Mouse (Mus musculus) urinary bladder, postnatal 4 days (tissue): ENCODE results near the gene Cpeb4.
"Not testable (repeated sequence)": the region's sequence is repeated elsewhere in the genome, so short reads cannot be mapped to it uniquely, and the experiment has no call there.

Experiments
- DNase-seq, 2 experiments: peaks; one replicate each; pipeline ENCODE4 v3.0.0; 2021 to 2022; ENCODE audit warnings: low spot score in 2 of 2

Cpeb4 gene

DNA sequence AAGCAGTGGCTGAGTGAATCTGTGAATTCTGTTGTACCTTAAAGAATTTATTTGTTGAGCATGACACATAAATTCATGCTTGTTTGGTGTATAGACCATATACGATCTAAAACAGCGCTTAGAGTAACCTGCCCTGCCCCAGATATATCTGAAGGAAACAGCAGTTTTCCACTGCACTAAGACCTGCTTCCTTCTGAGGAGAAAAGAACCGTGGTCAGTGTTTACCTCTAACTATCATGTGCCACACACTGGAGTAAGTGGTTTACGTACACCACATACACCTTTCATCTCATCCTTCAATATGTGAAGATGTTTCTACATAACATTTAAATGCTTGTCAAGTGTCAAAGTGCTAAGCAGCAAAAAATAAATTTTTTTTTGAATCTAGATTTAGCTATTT lies 102.1 kb downstream of the Cpeb4 start:
- no peak for DNase-seq

DNA sequence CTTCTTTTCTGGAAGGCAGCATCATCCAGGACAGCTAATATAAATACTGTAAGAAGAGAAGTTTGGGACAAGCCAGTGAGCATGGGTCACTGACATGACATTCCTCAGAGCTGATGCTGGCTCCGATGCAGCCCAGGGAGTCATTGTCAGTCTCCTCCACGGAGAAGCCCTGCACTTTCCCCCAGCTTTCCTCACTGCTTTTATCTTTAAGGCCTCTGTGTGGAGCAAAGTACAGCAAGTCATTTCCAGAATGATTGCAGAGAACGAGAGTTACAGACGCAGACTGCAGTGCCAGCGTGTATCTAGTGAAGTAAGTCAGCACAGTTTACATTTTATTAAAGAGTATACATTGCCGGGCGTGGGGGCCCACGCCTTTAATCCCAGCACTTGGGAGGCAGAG lies 102.8 kb downstream of the Cpeb4 start:
- DNase-seq: no peak

DNA sequence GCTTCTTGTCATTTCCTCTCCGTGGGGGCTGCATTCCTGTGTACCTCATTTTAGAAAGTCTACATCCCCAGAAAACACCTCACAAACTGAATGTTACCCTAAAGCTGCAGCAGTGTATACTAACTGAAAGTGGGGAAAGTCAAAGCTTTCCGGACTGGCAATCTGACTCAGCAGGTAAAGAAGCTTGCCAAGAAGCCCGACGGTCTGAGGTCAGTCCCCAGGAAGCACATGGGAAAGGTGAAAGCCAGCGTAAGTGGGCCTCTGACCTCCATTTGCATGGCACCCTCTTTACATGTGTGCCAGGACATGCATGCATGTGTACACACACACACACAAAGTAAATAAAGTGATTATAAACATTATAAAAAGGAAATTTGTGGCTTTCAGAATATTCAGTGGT lies 103.7 kb downstream of the Cpeb4 start:
- DNase-seq: no peak

DNA sequence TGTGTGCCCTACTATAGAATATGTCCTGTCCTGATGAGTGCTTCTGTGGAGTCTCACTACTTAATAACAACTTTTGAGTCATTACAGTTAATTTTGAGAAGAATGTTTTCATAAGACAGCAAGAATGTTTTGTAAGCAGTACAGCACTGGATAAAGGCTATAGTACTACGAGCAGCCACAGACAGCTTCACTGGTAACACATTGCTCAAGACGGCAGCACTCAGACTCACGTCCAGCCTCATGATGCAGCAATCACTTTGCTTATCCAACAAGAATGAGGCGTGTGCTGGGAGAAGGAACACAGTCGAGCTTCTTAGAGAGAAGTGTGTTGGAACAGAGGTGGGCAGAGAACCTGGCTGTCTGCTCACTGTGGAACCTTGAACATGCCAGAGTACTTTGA lies 104.1 kb downstream of the Cpeb4 start:
- DNase-seq: no peak

DNA sequence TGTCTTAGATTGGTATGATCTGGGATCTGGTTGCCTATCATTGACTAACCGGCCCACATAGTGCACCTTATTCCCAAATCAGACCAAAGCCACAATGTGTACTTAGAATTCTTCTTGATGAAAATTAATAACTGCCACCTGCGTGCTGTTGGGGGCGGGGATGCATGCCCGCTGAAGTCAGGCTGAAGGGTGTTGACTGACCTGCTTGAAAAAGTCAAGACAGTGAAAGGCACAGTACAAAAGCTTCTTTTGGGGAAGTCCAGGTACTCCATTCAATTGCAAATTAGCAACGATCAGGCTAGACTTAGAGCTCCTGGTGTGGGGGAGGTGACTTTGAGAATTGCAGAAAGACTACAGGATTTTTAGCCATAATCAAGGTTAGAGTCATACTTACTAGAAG lies 108.1 kb downstream of the Cpeb4 start:
- DNase-seq: not testable (repeated sequence)

DNA sequence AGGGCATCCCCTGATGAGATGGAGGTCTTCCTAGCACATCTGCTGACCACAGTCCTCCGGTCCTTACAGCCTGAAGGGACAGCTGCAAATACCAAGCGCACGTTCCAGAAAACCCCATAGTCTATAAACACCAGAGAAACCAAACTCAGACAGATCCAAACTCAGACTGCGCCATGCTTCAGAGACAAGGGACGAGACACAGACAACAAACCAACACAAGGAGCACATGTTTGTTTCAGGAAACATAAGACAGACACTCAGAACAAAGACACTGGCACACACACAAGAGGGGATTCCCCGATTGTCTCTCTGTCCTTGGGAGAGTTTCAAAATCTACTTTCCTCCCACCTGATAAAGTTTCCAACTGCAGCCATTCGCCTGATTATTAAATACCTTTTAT lies 109.8 kb downstream of the Cpeb4 start:
- no peak for DNase-seq

DNA sequence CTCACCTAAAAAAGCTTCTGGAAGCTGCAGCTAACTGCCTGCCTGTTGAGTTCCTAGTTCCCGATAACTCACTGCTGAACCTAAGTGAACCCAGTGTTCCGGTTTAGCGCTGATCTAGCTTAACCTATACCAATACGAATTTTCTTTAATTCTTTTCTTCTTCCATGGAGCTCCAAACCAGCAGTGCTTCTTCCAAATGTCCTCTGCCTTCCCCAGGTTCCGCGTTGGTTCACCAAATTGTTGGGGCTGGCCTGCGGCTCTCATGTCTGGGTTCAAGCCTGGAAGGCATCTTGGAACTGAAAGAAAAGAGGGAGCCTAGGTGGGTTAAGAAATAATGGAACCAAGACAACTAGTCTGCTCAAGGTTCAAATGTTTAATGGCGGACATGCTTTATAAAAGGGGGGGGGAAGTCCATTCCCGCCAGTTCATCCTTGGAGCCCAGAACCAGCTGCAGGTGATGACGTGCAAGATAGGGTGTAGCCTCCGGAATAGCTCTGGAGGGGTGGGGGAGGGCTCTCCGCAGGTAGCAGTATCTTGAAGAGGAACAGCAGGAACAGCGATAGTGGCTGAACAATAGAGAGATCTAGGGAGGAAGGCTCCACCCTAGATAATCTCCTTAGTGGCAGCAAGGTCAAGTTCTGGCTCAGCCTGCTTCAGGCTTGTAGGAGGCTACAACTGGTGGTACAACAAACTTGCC lies 110.4 kb downstream of the Cpeb4 start:
- not testable (repeated sequence) for DNase-seq

DNA sequence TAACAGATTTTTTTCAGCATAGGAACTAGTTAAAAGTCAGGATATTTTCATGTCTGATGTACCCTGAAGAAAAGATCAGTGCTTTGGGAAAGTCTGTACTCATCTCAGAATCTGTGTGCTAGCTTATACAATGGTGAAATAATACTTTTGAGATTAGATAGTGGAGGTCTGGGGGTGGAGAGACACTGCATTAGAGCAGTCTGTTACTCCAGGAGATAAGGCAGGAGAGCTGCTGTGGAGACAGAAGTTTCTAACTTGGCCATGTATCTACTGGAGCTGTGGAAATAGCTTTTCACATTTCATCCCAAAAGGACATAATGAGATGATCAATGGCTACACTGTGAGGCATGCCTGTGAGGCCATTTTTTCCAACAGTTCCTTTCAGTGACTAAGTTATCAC lies 111.2 kb downstream of the Cpeb4 start:
- DNase-seq: no peak

DNA sequence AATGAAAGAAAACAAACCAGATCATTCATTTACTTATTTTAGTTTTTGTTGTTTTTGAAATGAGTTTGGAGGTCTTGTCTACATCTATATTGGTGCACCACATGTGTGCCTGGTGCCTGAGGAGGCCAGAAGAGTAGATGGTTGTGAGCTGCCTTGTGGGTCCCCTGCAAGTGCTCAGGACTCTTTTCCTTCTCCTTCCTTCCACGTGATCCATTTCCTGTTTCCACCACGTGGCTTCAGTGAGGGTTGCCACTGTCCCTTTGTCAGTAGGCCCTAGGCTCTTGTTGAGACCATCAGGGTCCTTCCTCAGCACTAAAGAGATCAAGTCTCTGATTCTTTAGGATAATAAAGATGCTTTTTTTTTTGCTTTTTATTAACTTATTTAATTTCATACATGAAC lies 112.8 kb downstream of the Cpeb4 start:
- DNase-seq: no peak
